Mouse (Mus musculus) T-helper 17 cell (primary cell): ENCODE data around the gene Gria2.

ENCODE experiments used
- in situ Hi-C, 2 experiments: fragments of 300-600 bp; cut with MboI, MseI; formaldehyde crosslinking; loops; 1 replicate in 1 of 2; 2 replicates in 1 of 2; pipeline ENCODE4 v1.15.1; 2025; ENCODE audit warnings: high pct_unique_total_duplicates in 2 of 2

The Gria2 gene

GRCm38 (mm10) chr3:80802596-80803081 lies at the start of gene Gria2:
Gria2 (minus strand) TSS chr3:80802835.
- in situ Hi-C loops = loop anchor here (10.0 to 25.0 kb wide), 3 partner anchors 915 to 1515 kb away; partner anchors contain the start of genes Fam198b (in 1 of the 2), Rapgef2 (in 1 of the 2) and Tmem144 (in 1 of the 2)

GRCm38 (mm10) chr3:80850947-80851346 lies 48.3 kb upstream of the Gria2 start:
- in situ Hi-C loops = no loop called here

- in situ Hi-C loops = no loop called here
Measured at GRCm38 (mm10) chr3:80845634-80846033, 43.0 kb upstream of the Gria2 start.

GRCm38 (mm10) chr3:80839845-80840244 lies 37.2 kb upstream of the Gria2 start:
- in situ Hi-C loops = loop anchor here in 1 of 2 experiments (5.0 kb wide), 1 partner anchor 518 kb away; no protein-coding TSS in a partner anchor

GRCm38 (mm10) chr3:80837583-80837982 lies 34.9 kb upstream of the Gria2 start:
- in situ Hi-C loops = loop anchor here in 1 of 2 experiments (5.0 kb wide), 1 partner anchor 515 kb away; no protein-coding TSS in a partner anchor

- in situ Hi-C loops = loop anchor here (25.0 kb wide), 2 partner anchors 937 to 1537 kb away; partner anchors contain the start of genes Fam198b (in 1 of the 2) and Rapgef2 (in 1 of the 2)
Measured at GRCm38 (mm10) chr3:80823975-80824374, 21.3 kb upstream of the Gria2 start.

GRCm38 (mm10) chr3:80818619-80819018 lies 16.0 kb upstream of the Gria2 start:
- in situ Hi-C loops = loop anchor here (25.0 kb wide), 2 partner anchors 931 to 1531 kb away; partner anchors contain the start of genes Fam198b (in 1 of the 2) and Rapgef2 (in 1 of the 2)

- in situ Hi-C loops = loop anchor here (25.0 kb wide), 2 partner anchors 926 to 1526 kb away; partner anchors contain the start of genes Fam198b (in 1 of the 2) and Rapgef2 (in 1 of the 2)
Measured at GRCm38 (mm10) chr3:80813734-80814133, 11.1 kb upstream of the Gria2 start.

- in situ Hi-C loops = loop anchor here (25.0 kb wide), 2 partner anchors 925 to 1525 kb away; partner anchors contain the start of genes Fam198b (in 1 of the 2) and Rapgef2 (in 1 of the 2)
Measured at GRCm38 (mm10) chr3:80812237-80812636, 9.6 kb upstream of the Gria2 start.

GRCm38 (mm10) chr3:80805327-80805726 lies 2.7 kb upstream of the Gria2 start:
- in situ Hi-C loops = loop anchor here (10.0 to 25.0 kb wide), 3 partner anchors 918 to 1518 kb away; partner anchors contain the start of genes Fam198b (in 1 of the 2), Rapgef2 (in 1 of the 2) and Tmem144 (in 1 of the 2)

GRCm38 (mm10) chr3:80803811-80804210 lies 1.2 kb upstream of the Gria2 start:
- in situ Hi-C loops = loop anchor here (10.0 to 25.0 kb wide), 3 partner anchors 917 to 1517 kb away; partner anchors contain the start of genes Fam198b (in 1 of the 2), Rapgef2 (in 1 of the 2) and Tmem144 (in 1 of the 2)

GRCm38 (mm10) chr3:80803211-80803610 lies 576 bp upstream of the Gria2 start:
- in situ Hi-C loops = loop anchor here (10.0 to 25.0 kb wide), 3 partner anchors 916 to 1516 kb away; partner anchors contain the start of genes Fam198b (in 1 of the 2), Rapgef2 (in 1 of the 2) and Tmem144 (in 1 of the 2)

GRCm38 (mm10) chr3:80801827-80802310 lies 766 bp downstream of the Gria2 start:
- in situ Hi-C loops = loop anchor here (10.0 to 25.0 kb wide), 3 partner anchors 915 to 1515 kb away; partner anchors contain the start of genes Fam198b (in 1 of the 2), Rapgef2 (in 1 of the 2) and Tmem144 (in 1 of the 2)

GRCm38 (mm10) chr3:80800995-80801826 lies 1.4 kb downstream of the Gria2 start:
- in situ Hi-C loops = loop anchor here (10.0 to 25.0 kb wide), 3 partner anchors 914 to 1514 kb away; partner anchors contain the start of genes Fam198b (in 1 of the 2), Rapgef2 (in 1 of the 2) and Tmem144 (in 1 of the 2)

- in situ Hi-C loops = loop anchor here (10.0 to 25.0 kb wide), 3 partner anchors 913 to 1513 kb away; partner anchors contain the start of genes Fam198b (in 1 of the 2), Rapgef2 (in 1 of the 2) and Tmem144 (in 1 of the 2)
Measured at GRCm38 (mm10) chr3:80800299-80800994, 2.2 kb downstream of the Gria2 start.

GRCm38 (mm10) chr3:80797935-80798334 lies 4.7 kb downstream of the Gria2 start:
- in situ Hi-C loops = no loop called here

GRCm38 (mm10) chr3:80796764-80797163 lies 5.9 kb downstream of the Gria2 start:
- in situ Hi-C loops = no loop called here

- in situ Hi-C loops = no loop called here
Measured at GRCm38 (mm10) chr3:80795284-80795683, 7.4 kb downstream of the Gria2 start.

- in situ Hi-C loops = no loop called here
Measured at GRCm38 (mm10) chr3:80787116-80787744, 15.4 kb downstream of the Gria2 start.

GRCm38 (mm10) chr3:80781144-80781530 lies 21.5 kb downstream of the Gria2 start:
- in situ Hi-C loops = no loop called here
